Mouse (Mus musculus) hindbrain, postnatal 0 days (tissue): ENCODE results near the gene Gng7. TPM values are rescaled to one million over a fixed set of nuclear protein-coding genes. Genes with fewer than 3 reads are reported as not detected.

Experiments used
- ATAC-seq: fragments of 200-750 bp; cut with Nextera tagmentation; 2 replicates; pipeline ENCODE4 v1.8.0; 2017; ENCODE audit warnings: mild to moderate bottlenecking, moderate TSS enrichment, moderate library complexity
- DNase-seq: peaks from one replicate; pipeline ENCODE4 v3.0.0-alpha.2; 2015; ENCODE audit warnings: low spot score
- H3K27ac ChIP-seq: fragments of 300-500 bp; sonication (generic); 2 replicates; pipeline ENCODE4 v1.5.1; 2014; ENCODE audit warnings: mild to moderate bottlenecking
- H3K27me3 ChIP-seq: fragments of 300-500 bp; sonication (generic); 2 replicates; pipeline ENCODE4 v1.6.1; 2014; ENCODE audit warnings: low read length, mixed read lengths; ENCODE audit not compliant: insufficient read depth
- H3K36me3 ChIP-seq: fragments of 300-500 bp; sonication (generic); 2 replicates; pipeline ENCODE4 v1.6.1; 2014; ENCODE audit warnings: low read length, mixed read lengths; ENCODE audit not compliant: insufficient read depth
- H3K4me1 ChIP-seq: fragments of 300-500 bp; sonication (generic); 2 replicates; pipeline ENCODE4 v1.6.1; 2014; ENCODE audit warnings: antibody characterized with exemption, low read length, mixed read lengths; ENCODE audit not compliant: insufficient read depth
- H3K4me2 ChIP-seq: fragments of 300-500 bp; sonication (generic); 2 replicates; pipeline ENCODE4 v1.6.1; 2014; ENCODE audit warnings: low read depth, mild to moderate bottlenecking, low read length, moderate library complexity, mixed read lengths
- H3K4me3 ChIP-seq: fragments of 300-500 bp; sonication (generic); 2 replicates; pipeline ENCODE4 v1.5.1; 2014; ENCODE audit warnings: low read length
- H3K9ac ChIP-seq: fragments of 300-500 bp; sonication (generic); replicated peaks from 2 replicates; pipeline ENCODE4 v1.6.1; 2014; ENCODE audit warnings: mild to moderate bottlenecking, low read length, moderate library complexity, mixed read lengths
- H3K9me3 ChIP-seq: fragments of 300-500 bp; sonication (generic); 2 replicates; pipeline ENCODE4 v1.6.1; 2016; ENCODE audit warnings: low read length, mixed read lengths
- CTCF ChIP-seq: IDR thresholded peaks from 2 replicates; pipeline ENCODE4 v1.5.1; 2016; ENCODE audit warnings: antibody characterized with exemption, control low read depth, low read depth
- WGBS: fragments of 180-500 bp; shearing (Covaris S2); extraction: QIAGEN DNeasy Blood & Tissue Kit; methylation state at CpG from one replicate; pipeline ENCODE4 v1.1.7; 2014; 5-methylcytosine and 5-hydroxymethylcytosine counted together
- polyA plus RNA-seq: library from polyadenylated mRNA; unstranded; fragments of >200 nt; fragmentation: Nextera tagmentation; extraction: Ambion mirVana; gene quantifications from 2 replicates; pipeline ENCODE4 v1.2.1, GENCODE M21; 2015
- total RNA-seq: library from RNA; depleted of rRNA; stranded (reverse); fragments of >200 nt; gene quantifications from 2 replicates; pipeline ENCODE4 v1.2.3, GENCODE M21; 2014; rRNA removed

The Gng7 gene
- total and polyA plus RNA-seq, 2 experiments from 2014 or later: 22.1 to 27.2 TPM

- no peak for TF ChIP-seq CTCF
- no peak for ATAC-seq
- 17% methylated on average over 25 of the region's 25 CpGs for WGBS
These were observed 115.0 kb downstream of the Gng7 start for GRCm38 (mm10) chr10:80899591-80900317.

GRCm38 (mm10) chr10:80899074-80899473 is 115.7 kb downstream of the Gng7 start:
- ATAC-seq: no peak
- no peak for DNase-seq
- Histone ChIP-seq H3K4me3 (no peak overlapping the region), H3K9ac (no peak overlapping the region), H3K9me3 (no peaks in the 10 kb centered on the region), H3K4me1 (0 out of 2 replicates have a peak, but pooled peaks cover 3% of the 10 kb centered on the region), H3K4me2 (peak overlapping the region; percentile 81; the same call in 1 of the 2 replicates), H3K27ac (no peak overlapping the region), H3K27me3 (no peaks in the 10 kb centered on the region), H3K36me3 (peaks cover 16% of the 10 kb centered on the region; the same call in 1 of the 2 replicates)
- 90% methylated on average over 8 of the region's 8 CpGs for WGBS
- TF ChIP-seq CTCF: no peak

More at GRCm38 (mm10) chr10:80899591-80900317, 115.0 kb downstream of the Gng7 start:
- H3K27ac ChIP-seq: peak overlapping the region; percentile 91
- peak overlapping the region; percentile 78 for H3K9ac ChIP-seq
- peak overlapping the region; percentile 81 for H3K4me2 ChIP-seq
- H3K4me3 ChIP-seq: peak overlapping the region; percentile 84
- 0 out of 2 replicates have a peak, but pooled peaks cover 3% of the 10 kb centered on the region for H3K4me1 ChIP-seq
- H3K9me3 ChIP-seq: no peaks in the 10 kb centered on the region
- peak; percentile 18 for DNase-seq
- H3K27me3 ChIP-seq: no peaks in the 10 kb centered on the region
- peaks cover 23% of the 10 kb centered on the region; the same call in 1 of the 2 replicates for H3K36me3 ChIP-seq

Other genes with a start within 250 kb of the Gng7 start
- gene Sf3a2, start 216.7 kb downstream of the Gng7 start, total RNA-seq: 14.2 and 22.0 TPM in 2 replicates
- gene Sf3a2, start 216.7 kb downstream of the Gng7 start, polyA plus RNA-seq: 48.7 and 53.2 TPM in 2 replicates
- 74.4 and 82.3 TPM in 2 replicates for gene Plekhj1, start 216.3 kb downstream of the Gng7 start, total RNA-seq
- 99.4 and 103 TPM in 2 replicates for gene Plekhj1, start 216.3 kb downstream of the Gng7 start, polyA plus RNA-seq
- gene Amh, start 209.7 kb downstream of the Gng7 start, total RNA-seq: 0.47 and 2.6 TPM in 2 replicates
- 0.24 TPM in 1 of 2 replicates, not detected in the other for gene Amh, start 209.7 kb downstream of the Gng7 start, polyA plus RNA-seq
- 0.22 TPM in 1 of 2 replicates, not detected in the other for gene Jsrp1, start 201.4 kb downstream of the Gng7 start, total RNA-seq
- gene Jsrp1, start 201.4 kb downstream of the Gng7 start, polyA plus RNA-seq: 1.4 and 1.6 TPM in 2 replicates
- 1,128 and 1,180 TPM in 2 replicates for gene Oaz1, start 188.3 kb downstream of the Gng7 start, total RNA-seq
- 1,097 and 1,185 TPM in 2 replicates for gene Oaz1, start 188.3 kb downstream of the Gng7 start, polyA plus RNA-seq
- 66.9 and 70.3 TPM in 2 replicates for gene Lingo3, start 170.9 kb downstream of the Gng7 start, total RNA-seq
- gene Lingo3, start 170.9 kb downstream of the Gng7 start, polyA plus RNA-seq: 26.6 and 28.0 TPM in 2 replicates
- 165 and 189 TPM in 2 replicates for gene Lsm7, start 159.7 kb downstream of the Gng7 start, total RNA-seq
- 279 and 295 TPM in 2 replicates for gene Lsm7, start 159.7 kb downstream of the Gng7 start, polyA plus RNA-seq
- gene Sppl2b, start 159.7 kb downstream of the Gng7 start, total RNA-seq: 161 and 174 TPM in 2 replicates
- 76.0 and 76.2 TPM in 2 replicates for gene Sppl2b, start 159.7 kb downstream of the Gng7 start, polyA plus RNA-seq
- 0.04 and 0.10 TPM in 2 replicates for gene Tmprss9, start 143.1 kb downstream of the Gng7 start, total RNA-seq
- gene Tmprss9, start 143.1 kb downstream of the Gng7 start, polyA plus RNA-seq: 0.14 and 0.26 TPM in 2 replicates
- 150 and 155 TPM in 2 replicates for gene Timm13, start 114.0 kb downstream of the Gng7 start, total RNA-seq
- gene Timm13, start 114.0 kb downstream of the Gng7 start, polyA plus RNA-seq: 366 and 369 TPM in 2 replicates
- 42.3 and 43.2 TPM in 2 replicates for gene Lmnb2, start 96.7 kb downstream of the Gng7 start, total RNA-seq
- 24.8 and 25.6 TPM in 2 replicates for gene Lmnb2, start 96.7 kb downstream of the Gng7 start, polyA plus RNA-seq
- 4.4 and 8.2 TPM in 2 replicates for gene Gadd45b, start 84.9 kb downstream of the Gng7 start, total RNA-seq
- gene Gadd45b, start 84.9 kb downstream of the Gng7 start, polyA plus RNA-seq: 7.5 and 8.6 TPM in 2 replicates
- gene Diras1, start 10.7 kb upstream of the Gng7 start, total RNA-seq: 82.0 and 106 TPM in 2 replicates
- gene Diras1, start 10.7 kb upstream of the Gng7 start, polyA plus RNA-seq: 69.0 and 78.7 TPM in 2 replicates
- gene Slc39a3, start 22.5 kb upstream of the Gng7 start, total RNA-seq: 118 and 126 TPM in 2 replicates
- 40.6 and 41.9 TPM in 2 replicates for gene Slc39a3, start 22.5 kb upstream of the Gng7 start, polyA plus RNA-seq
- gene Sgta, start 45.2 kb upstream of the Gng7 start, total RNA-seq: 264 and 279 TPM in 2 replicates
- gene Sgta, start 45.2 kb upstream of the Gng7 start, polyA plus RNA-seq: 275 and 290 TPM in 2 replicates
- gene Thop1, start 55.1 kb upstream of the Gng7 start, total RNA-seq: 73.5 and 79.1 TPM in 2 replicates
- 36.4 and 36.9 TPM in 2 replicates for gene Thop1, start 55.1 kb upstream of the Gng7 start, polyA plus RNA-seq
- 0.61 and 1.0 TPM in 2 replicates for gene Creb3l3, start 83.9 kb upstream of the Gng7 start, total RNA-seq
- 0.59 and 0.71 TPM in 2 replicates for gene Creb3l3, start 83.9 kb upstream of the Gng7 start, polyA plus RNA-seq
- 297 and 309 TPM in 2 replicates for gene Map2k2, start 91.0 kb upstream of the Gng7 start, total RNA-seq
- gene Map2k2, start 91.0 kb upstream of the Gng7 start, polyA plus RNA-seq: 196 and 204 TPM in 2 replicates
- 37.3 and 38.4 TPM in 2 replicates for gene Zbtb7a, start 120.3 kb upstream of the Gng7 start, total RNA-seq
- gene Zbtb7a, start 120.3 kb upstream of the Gng7 start, polyA plus RNA-seq: 22.0 and 22.3 TPM in 2 replicates
- gene Pias4, start 153.0 kb upstream of the Gng7 start, total RNA-seq: 33.9 and 46.4 TPM in 2 replicates
- gene Pias4, start 153.0 kb upstream of the Gng7 start, polyA plus RNA-seq: 32.0 and 33.7 TPM in 2 replicates
- 2,095 and 2,196 TPM in 2 replicates for gene Eef2, start 161.7 kb upstream of the Gng7 start, total RNA-seq
- gene Eef2, start 161.7 kb upstream of the Gng7 start, polyA plus RNA-seq: 422 and 434 TPM in 2 replicates
- 69.7 and 80.9 TPM in 2 replicates for gene Dapk3, start 168.1 kb upstream of the Gng7 start, total RNA-seq
- 52.3 and 56.1 TPM in 2 replicates for gene Dapk3, start 168.1 kb upstream of the Gng7 start, polyA plus RNA-seq
- gene 4930442H23Rik, start 168.9 kb upstream of the Gng7 start, total RNA-seq: not detected in 2 replicates
- gene 4930442H23Rik, start 168.9 kb upstream of the Gng7 start, polyA plus RNA-seq: 0.26 TPM in 1 of 2 replicates, not detected in the other
- 0.31 and 0.58 TPM in 2 replicates for gene Nmrk2, start 187.1 kb upstream of the Gng7 start, total RNA-seq
- gene Nmrk2, start 187.1 kb upstream of the Gng7 start, polyA plus RNA-seq: 0.15 and 0.25 TPM in 2 replicates
- gene Atcay, start 215.9 kb upstream of the Gng7 start, total RNA-seq: 169 and 197 TPM in 2 replicates
- 66.7 and 70.2 TPM in 2 replicates for gene Atcay, start 215.9 kb upstream of the Gng7 start, polyA plus RNA-seq
- 64.1 and 89.3 TPM in 2 replicates for gene Zfr2, start 218.2 kb upstream of the Gng7 start, total RNA-seq
- gene Zfr2, start 218.2 kb upstream of the Gng7 start, polyA plus RNA-seq: 21.7 and 21.9 TPM in 2 replicates
- 86.9 and 121 TPM in 2 replicates for gene Matk, start 238.0 kb upstream of the Gng7 start, total RNA-seq
- gene Matk, start 238.0 kb upstream of the Gng7 start, polyA plus RNA-seq: 82.3 and 82.7 TPM in 2 replicates